Mouse (Mus musculus) hindbrain, embryonic 15.5 days (tissue): Measurements from ENCODE around the gene Nox3. TPM values are rescaled to one million over a fixed set of nuclear protein-coding genes. Genes with fewer than 3 reads are reported as not detected.

Experiments
- ATAC-seq: fragments of 200-750 bp; cut with Nextera tagmentation; 2 replicates; pipeline ENCODE4 v1.8.0; 2017; ENCODE audit warnings: low read depth, moderate number of reproducible peaks, moderate TSS enrichment; ENCODE audit not compliant: low FRiP score
- H3K27ac ChIP-seq: fragments of 300-500 bp; sonication (generic); replicated peaks from 2 replicates; pipeline ENCODE4 v1.5.1; 2015; ENCODE audit warnings: mild to moderate bottlenecking, inconsistent platforms
- H3K27me3 ChIP-seq: fragments of 300-500 bp; sonication (generic); 2 replicates; pipeline ENCODE4 v1.6.1; 2015; ENCODE audit warnings: control low read depth, inconsistent platforms
- H3K36me3 ChIP-seq: fragments of 300-500 bp; sonication (generic); 2 replicates; pipeline ENCODE4 v1.6.1; 2015; ENCODE audit warnings: control low read depth, inconsistent platforms
- H3K4me1 ChIP-seq: fragments of 300-500 bp; sonication (generic); replicated peaks from 2 replicates; pipeline ENCODE4 v1.6.1; 2015; ENCODE audit warnings: control low read depth, inconsistent platforms
- H3K4me2 ChIP-seq: fragments of 300-500 bp; sonication (generic); 2 replicates; pipeline ENCODE4 v1.6.1; 2015; ENCODE audit warnings: moderate library complexity, mild to moderate bottlenecking, inconsistent platforms
- H3K4me3 ChIP-seq: fragments of 300-500 bp; sonication (generic); 2 replicates; pipeline ENCODE4 v1.5.1; 2015; ENCODE audit warnings: mild to moderate bottlenecking, inconsistent platforms
- H3K9ac ChIP-seq: fragments of 300-500 bp; sonication (generic); 2 replicates; pipeline ENCODE4 v1.6.1; 2015; ENCODE audit warnings: inconsistent platforms
- H3K9me3 ChIP-seq: fragments of 300-500 bp; sonication (generic); 2 replicates; pipeline ENCODE4 v1.6.1; 2016; ENCODE audit warnings: control low read depth, inconsistent platforms
- WGBS: fragments of 180-500 bp; shearing (Covaris S2); methylation state at CpG from one replicate; pipeline ENCODE4 v1.1.7; 2015; 5-methylcytosine and 5-hydroxymethylcytosine counted together
- polyA plus RNA-seq: library from polyadenylated mRNA; unstranded; fragments of >200 nt; fragmentation: Nextera tagmentation; extraction: Ambion mirVana; gene quantifications from 2 replicates; pipeline ENCODE4 v1.2.1, GENCODE M21; 2015

Gene Nox3
- polyA plus RNA-seq, 1 experiment from 2014 or later, result not detected

- H3K9me3 ChIP-seq, result no peaks in the 10 kb centered on the region
- WGBS, result 88% methylated on average over 5 of the region's 5 CpGs
- no peak for ATAC-seq
- H3K4me3 ChIP-seq, result no peak overlapping the region
- no peaks in the 10 kb centered on the region for H3K36me3 ChIP-seq
- no peak overlapping the region for H3K27ac ChIP-seq
- no peak overlapping the region for H3K9ac ChIP-seq
- no peaks in the 10 kb centered on the region for H3K4me1 ChIP-seq
- no peaks in the 10 kb centered on the region for H3K27me3 ChIP-seq
- H3K4me2 ChIP-seq, result no peak overlapping the region
Observed at GRCm38 (mm10) chr17:3659497-3659896, 36.6 kb downstream of the Nox3 start.

DNA sequence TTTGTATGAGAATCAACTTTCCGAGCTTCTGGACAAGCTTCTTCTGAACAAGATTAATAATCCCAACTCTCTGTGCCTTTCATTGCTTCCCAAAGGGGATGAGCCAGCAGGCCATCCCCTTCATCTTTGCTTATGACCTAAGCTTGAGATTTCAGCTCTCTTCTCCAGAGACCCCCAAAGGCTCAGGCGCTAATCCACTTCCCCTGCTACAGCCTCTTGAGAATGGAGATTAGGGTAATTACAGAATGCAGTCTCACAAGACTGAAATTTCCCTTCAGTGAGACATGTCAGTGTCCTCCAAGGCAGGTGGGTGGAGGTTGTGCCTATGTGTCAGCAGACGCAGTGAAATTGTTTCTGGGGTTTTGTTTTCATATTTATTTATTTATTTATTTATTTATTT lies 45.7 kb downstream of the Nox3 start:
- Histone ChIP-seq H3K27me3 (no peaks in the 10 kb centered on the region), H3K9ac (no peak overlapping the region), H3K4me2 (no peak overlapping the region), H3K9me3 (no peaks in the 10 kb centered on the region), H3K4me1 (no peaks in the 10 kb centered on the region; the same call in 1 of the 2 replicates), H3K36me3 (no peaks in the 10 kb centered on the region), H3K27ac (no peak overlapping the region), H3K4me3 (no peak overlapping the region)
- ATAC-seq, result no peak
- WGBS, result 43% methylated on average over 3 of the region's 3 CpGs

DNA sequence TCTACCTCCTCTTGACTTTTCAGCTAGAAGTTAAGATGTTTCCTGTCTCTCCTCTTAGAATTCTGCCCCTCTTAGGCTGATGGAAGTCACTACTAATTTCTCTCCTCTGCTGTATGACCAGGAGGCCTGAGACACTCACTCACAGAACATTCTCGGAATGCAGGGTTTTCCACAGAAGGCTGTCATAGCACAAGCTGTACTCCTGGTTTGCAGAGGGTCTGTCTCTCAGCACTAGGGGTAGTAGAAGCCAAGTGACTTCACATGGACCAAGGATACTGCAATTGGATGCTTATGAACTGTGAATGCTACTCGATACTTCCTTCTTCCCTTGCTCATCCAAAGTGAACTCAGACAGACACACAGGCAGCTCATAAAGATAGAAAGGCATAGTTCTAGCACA lies 52.5 kb downstream of the Nox3 start:
- H3K4me3 ChIP-seq, result no peak overlapping the region
- H3K36me3 ChIP-seq, result no peaks in the 10 kb centered on the region
- H3K4me1 ChIP-seq, result 0 out of 2 replicates have a peak, but pooled peaks cover 3% of the 10 kb centered on the region
- no peak overlapping the region for H3K4me2 ChIP-seq
- no peaks in the 10 kb centered on the region for H3K9me3 ChIP-seq
- 94% methylated on average over 2 of the region's 2 CpGs for WGBS
- H3K27ac ChIP-seq, result no peak overlapping the region
- no peak overlapping the region for H3K9ac ChIP-seq
- H3K27me3 ChIP-seq, result no peaks in the 10 kb centered on the region
- ATAC-seq, result no peak

GRCm38 (mm10) chr17:3641456-3641855 lies 54.6 kb downstream of the Nox3 start:
- H3K4me3 ChIP-seq, result no peak overlapping the region
- H3K27ac ChIP-seq, result no peak overlapping the region
- no peak overlapping the region for H3K4me2 ChIP-seq
- no peak overlapping the region for H3K9ac ChIP-seq
- no peaks in the 10 kb centered on the region for H3K36me3 ChIP-seq
- no peak for ATAC-seq
- H3K27me3 ChIP-seq, result no peaks in the 10 kb centered on the region
- H3K4me1 ChIP-seq, result 0 out of 2 replicates have a peak, but pooled peaks cover 3% of the 10 kb centered on the region
- no peaks in the 10 kb centered on the region for H3K9me3 ChIP-seq
- 52% methylated on average over 5 of the region's 5 CpGs for WGBS

DNA sequence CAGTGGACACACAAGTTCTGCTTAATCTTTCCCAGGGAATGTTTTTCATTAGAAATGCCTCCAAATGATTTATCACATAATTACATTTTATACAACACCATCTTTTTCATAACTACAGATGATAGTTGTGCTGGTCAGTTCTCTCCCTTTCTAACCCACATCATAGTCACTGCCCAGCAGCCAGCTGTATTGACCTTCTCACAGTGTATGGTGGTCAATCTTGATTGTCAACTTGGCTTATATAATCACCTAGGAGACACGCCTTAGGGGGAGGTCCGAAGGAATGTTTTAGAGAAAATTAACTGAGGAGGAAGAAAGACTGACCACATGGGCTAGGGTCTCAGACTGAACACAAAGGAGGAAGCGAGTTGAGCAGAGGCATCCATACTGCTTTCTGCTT lies 57.3 kb downstream of the Nox3 start:
- Histone ChIP-seq H3K27me3 (no peaks in the 10 kb centered on the region), H3K4me2 (no peak overlapping the region), H3K4me1 (0 out of 2 replicates have a peak, but pooled peaks cover 3% of the 10 kb centered on the region), H3K4me3 (no peak overlapping the region), H3K9ac (no peak overlapping the region), H3K9me3 (no peaks in the 10 kb centered on the region), H3K27ac (no peak overlapping the region), H3K36me3 (no peaks in the 10 kb centered on the region)
- no peak for ATAC-seq
- 57% methylated on average over 3 of the region's 3 CpGs for WGBS

- Histone ChIP-seq H3K27ac (no peak overlapping the region), H3K9ac (no peak overlapping the region), H3K36me3 (no peaks in the 10 kb centered on the region), H3K4me3 (no peak overlapping the region), H3K4me1 (no peaks in the 10 kb centered on the region), H3K9me3 (no peaks in the 10 kb centered on the region), H3K27me3 (no peaks in the 10 kb centered on the region), H3K4me2 (no peak overlapping the region)
- WGBS, result 64% methylated on average over 3 of the region's 3 CpGs
- no peak for ATAC-seq
Observed at GRCm38 (mm10) chr17:3632501-3632900, 63.6 kb downstream of the Nox3 start.

DNA sequence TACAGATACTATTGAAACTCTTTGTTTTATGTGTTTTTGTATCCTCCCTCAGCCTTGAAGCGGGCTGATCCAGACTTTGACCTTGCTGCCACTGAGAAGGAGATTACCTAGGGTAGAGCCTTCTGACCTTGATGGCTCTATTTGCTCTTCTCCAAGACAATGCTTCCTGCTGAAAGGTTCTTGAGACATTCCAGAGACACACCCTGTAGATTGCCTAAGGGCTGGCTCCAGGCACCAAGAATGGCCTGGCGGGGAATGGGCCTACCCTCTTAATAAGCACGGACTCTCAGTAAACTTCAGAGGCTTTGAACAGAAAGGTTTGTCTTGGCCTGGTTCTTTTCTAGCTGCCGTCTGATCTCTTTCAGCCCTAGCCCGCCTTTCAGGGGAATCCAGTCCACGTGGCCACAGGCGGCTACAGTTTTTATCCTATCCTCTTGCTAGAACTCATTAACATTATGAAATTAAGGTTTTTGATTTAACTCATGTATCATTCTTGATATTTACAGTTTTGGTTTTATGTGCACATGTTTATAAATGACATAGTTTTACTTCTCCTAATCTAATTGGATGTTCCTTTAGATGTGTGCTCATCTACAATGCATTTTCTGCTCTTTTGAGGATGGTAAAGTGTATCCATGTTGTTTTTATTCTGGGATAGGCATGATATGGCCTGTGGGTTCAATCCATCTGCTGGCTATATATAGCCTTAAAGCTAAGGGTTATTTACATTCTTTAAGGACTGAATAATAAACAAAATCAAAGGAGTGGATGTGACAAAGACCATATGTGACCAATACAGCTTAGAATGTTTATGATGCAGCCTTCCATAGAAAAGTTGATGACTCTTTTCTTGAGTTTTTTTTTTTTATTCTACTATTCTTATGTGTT lies 79.5 kb downstream of the Nox3 start:
- no peak overlapping the region for H3K9ac ChIP-seq
- H3K4me3 ChIP-seq, result no peak overlapping the region
- 76% methylated on average over 7 of the region's 7 CpGs for WGBS
- no peak for ATAC-seq
- H3K4me1 ChIP-seq, result peaks cover 7% of the 10 kb centered on the region
- H3K9me3 ChIP-seq, result no peaks in the 10 kb centered on the region
- no peaks in the 10 kb centered on the region for H3K27me3 ChIP-seq
- no peak overlapping the region for H3K27ac ChIP-seq
- no peak overlapping the region for H3K4me2 ChIP-seq
- H3K36me3 ChIP-seq, result no peaks in the 10 kb centered on the region

DNA sequence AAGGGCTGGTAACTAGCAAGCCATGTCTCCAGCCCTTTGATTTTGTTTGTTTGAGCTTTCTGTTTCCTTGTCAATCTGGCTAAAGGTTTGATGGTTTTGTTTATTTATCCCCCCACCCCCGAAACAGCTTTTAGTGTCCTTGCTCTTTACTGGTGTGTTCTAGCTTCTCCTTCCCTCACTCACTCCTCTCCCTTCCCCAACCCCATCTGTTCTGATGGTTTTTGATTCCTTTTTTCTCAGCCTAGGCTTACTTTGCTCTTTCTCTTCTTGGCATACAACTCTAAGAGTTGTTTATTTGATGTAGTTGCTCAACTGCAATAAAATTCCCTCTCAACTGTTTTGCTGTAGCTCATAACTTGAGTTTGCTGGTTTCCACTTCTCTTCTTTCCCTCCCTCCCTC lies 80.5 kb downstream of the Nox3 start:
- Histone ChIP-seq H3K27me3 (no peaks in the 10 kb centered on the region), H3K27ac (no peak overlapping the region), H3K9ac (no peak overlapping the region), H3K36me3 (no peaks in the 10 kb centered on the region), H3K9me3 (no peaks in the 10 kb centered on the region), H3K4me3 (no peak overlapping the region), H3K4me2 (no peak overlapping the region), H3K4me1 (peaks cover 10% of the 10 kb centered on the region)
- WGBS, result 86% methylated on average over 1 of the region's 1 CpGs
- no peak for ATAC-seq

DNA sequence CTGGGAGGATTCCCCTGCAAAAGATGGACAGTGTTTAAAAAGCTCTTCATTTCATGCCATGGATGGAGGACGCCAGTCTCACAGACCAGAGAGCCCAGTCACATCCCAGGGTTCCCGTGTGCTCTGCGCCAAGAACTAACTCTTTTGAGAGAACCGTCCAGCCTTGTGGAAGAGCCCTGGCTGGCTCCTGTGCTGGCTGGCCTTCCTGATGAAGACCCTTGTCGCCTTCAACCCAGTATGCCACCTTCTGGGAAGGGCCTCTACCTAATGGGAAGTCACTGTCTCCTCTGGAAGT lies 84.3 kb downstream of the Nox3 start:
- 77% methylated on average over 5 of the region's 5 CpGs for WGBS
- peak; percentile 29 for ATAC-seq
- no peak overlapping the region for H3K9ac ChIP-seq

DNA sequence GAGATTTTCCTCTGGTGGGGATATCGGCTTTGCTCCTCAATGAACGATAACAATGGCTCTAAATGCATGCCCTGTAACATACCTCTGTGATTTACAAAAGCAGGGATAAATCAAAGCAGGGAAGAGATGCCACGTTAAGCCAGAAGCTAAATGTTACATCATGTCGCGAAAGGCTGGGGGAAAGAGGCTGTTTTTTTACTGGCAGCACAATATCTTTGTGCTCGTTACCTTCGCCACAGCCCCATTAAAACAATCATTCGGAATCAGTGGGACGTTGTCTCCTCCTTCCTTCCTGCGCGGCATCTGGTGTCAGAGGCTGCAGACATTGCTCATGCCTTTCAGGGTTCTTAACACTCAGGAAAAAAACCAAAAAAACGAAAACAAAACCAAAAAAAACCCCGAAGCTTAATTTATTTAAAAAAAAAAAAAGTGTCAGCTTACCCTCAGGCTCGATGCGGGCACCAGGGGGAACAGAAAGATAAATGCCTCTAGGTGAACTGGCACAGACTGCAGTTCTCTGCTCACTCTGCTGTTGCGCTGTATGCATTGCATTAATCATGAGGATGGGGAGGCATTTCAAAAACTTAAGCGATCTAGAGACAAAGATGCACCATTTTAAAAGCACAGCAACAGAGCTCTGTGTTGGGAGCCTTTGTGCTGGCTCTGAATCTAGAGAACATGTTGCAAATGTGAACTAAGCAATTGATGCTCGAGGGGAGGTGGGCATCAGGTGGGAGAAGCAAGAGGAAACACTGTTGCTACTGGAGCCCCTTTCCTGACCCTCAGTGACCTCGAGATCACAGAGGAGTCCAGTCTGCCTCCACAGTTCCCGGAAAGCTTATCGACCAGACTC lies 84.9 kb downstream of the Nox3 start:
- ATAC-seq, result peak; percentile 89
- WGBS, result 13% methylated on average over 21 of the region's 21 CpGs
- Histone ChIP-seq H3K27ac (peak overlapping the region; percentile 91), H3K27me3 (no peaks in the 10 kb centered on the region), H3K9me3 (no peaks in the 10 kb centered on the region), H3K4me1 (peaks cover 16% of the 10 kb centered on the region), H3K4me3 (peak overlapping the region; percentile 27), H3K9ac (peak overlapping the region; percentile 27), H3K36me3 (no peaks in the 10 kb centered on the region), H3K4me2 (peak overlapping the region; percentile 53)

More for the DNA sequence above, 84.3 kb downstream of the Nox3 start:
- Histone ChIP-seq H3K4me2 (peak overlapping the region; percentile 53), H3K27ac (peak overlapping the region; percentile 91), H3K36me3 (no peaks in the 10 kb centered on the region), H3K4me1 (peaks cover 16% of the 10 kb centered on the region), H3K9me3 (no peaks in the 10 kb centered on the region), H3K27me3 (no peaks in the 10 kb centered on the region), H3K4me3 (no peak overlapping the region)

- H3K9ac ChIP-seq, result no peak overlapping the region
- H3K4me3 ChIP-seq, result peak overlapping the region; percentile 27; the same call in 1 of the 2 replicates
- no peaks in the 10 kb centered on the region for H3K27me3 ChIP-seq
- H3K4me2 ChIP-seq, result peak overlapping the region; percentile 53
- peak; percentile 68; the same call in 1 of the 2 replicates for ATAC-seq
- peaks cover 16% of the 10 kb centered on the region for H3K4me1 ChIP-seq
- H3K36me3 ChIP-seq, result no peaks in the 10 kb centered on the region
- peak overlapping the region; percentile 91 for H3K27ac ChIP-seq
- WGBS, result 30% methylated on average over 7 of the region's 7 CpGs
- no peaks in the 10 kb centered on the region for H3K9me3 ChIP-seq
Observed at GRCm38 (mm10) chr17:3610307-3610754, 85.7 kb downstream of the Nox3 start.
